Mouse (Mus musculus) ZHBTc4 (cell line): ENCODE measurements around the gene Igsf3.

Experiments
- DNase-seq: peaks from one replicate; pipeline ENCODE4 v3.0.0-alpha.2; 2011; ENCODE audit warnings: low read depth, low spot score

Gene Igsf3

DNA sequence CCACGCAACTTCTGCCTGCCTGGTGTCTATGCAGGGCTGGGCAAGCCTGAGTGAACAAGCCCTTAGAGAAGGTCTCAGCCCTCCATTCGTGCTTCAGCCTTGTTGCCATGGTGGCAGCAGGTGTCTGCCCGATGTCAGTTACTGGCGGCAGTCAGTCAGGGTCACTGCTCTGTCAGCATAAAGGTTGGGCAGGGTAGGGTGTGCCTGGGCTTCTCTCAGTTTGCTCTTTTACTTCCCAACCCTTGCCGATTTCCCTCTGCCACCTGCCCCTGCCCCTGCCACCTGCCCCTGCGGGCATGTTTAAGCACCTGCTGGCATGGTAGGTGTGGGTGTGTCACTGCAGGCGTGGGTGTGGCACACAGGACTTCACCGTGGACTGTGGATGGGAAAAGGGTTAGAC, 67.6 kb downstream of the Igsf3 start:
- no peak for DNase-seq

DNA sequence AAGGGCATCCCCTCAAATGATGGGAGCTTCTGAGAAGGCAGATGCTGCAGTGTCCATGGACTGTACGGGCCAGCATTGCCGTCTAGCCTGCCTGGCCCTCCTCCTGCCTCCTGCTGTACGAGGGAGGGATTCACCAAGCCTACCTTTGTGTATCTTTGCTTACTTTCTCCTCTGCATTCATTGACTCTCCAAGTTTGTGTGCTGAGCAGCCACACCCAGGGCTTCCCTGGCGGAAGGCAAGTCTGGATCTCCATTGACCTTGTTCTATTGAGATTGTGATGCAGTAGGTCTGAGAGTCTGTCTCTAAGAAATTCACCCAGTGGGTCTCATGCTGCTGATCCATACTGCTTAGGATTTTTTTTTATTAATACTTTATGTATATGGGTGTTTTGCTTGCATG, 70.4 kb downstream of the Igsf3 start:
- peak; percentile 78 for DNase-seq

DNA sequence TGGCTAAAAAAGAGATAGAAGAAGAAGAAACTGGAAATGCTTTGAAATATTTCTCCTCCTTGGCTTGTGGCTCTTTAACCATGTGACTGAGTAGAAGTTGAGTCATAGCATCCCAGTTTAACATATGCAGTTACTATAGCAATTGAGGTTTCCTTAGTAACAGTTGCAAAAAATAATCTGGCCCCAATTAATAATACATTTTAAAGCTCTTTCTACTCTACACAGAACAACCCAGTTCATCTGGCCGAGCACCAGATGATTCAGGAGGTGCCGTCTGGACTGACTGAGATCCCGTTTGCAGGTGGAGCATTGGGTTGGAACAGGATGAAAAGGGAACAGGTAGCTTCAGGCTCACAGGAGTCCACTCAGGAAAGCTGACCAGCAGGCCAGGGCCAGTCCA, 71.9 kb downstream of the Igsf3 start:
- no peak for DNase-seq

DNA sequence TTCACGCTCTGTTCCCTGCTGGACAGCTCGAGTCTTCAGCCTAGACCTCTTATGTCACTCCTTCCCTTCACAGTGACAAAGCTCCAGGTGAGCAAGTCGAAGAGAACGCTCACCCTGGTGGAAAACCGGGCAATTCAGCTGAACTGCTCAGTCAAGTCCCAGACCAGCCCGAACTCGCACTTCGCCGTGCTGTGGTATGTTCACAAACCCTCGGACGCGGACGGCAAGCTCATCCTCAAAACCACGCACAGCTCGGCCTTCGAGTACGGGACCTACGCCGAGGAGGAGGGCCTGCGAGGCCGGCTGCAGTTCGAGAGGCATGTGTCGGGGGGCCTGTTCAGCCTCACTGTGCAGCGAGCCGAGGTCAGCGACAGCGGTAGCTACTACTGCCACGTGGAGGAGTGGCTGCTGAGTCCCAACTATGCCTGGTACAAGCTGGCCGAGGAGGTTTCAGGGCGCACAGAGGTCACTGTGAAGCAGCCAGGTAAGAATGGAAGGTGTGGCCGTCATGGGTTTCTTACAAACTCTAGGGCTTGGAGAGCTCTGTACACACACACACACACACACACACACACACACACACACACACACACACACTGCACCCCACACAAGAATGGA, 74.0 kb downstream of the Igsf3 start:
- no peak for DNase-seq

DNA sequence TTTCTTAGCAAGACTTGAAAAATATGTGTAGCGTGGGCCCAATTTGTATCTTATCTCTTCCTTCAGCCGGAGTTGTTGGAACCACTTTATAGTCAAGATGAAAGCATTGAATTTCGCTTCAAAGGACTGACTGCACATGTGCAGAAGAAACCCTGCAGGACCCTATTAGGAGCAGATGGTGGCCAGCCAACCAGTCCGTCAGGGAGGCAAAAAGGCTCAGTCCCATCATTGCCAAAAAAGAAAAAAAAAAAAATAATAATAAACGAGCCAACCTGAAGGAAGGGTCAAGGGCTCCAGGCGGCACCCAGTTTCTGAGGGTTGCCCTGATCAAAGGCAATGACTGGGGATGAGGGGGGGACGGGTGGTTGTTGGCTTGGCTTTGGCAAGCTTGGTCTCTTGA, 83.7 kb downstream of the Igsf3 start:
- no peak for DNase-seq

DNA sequence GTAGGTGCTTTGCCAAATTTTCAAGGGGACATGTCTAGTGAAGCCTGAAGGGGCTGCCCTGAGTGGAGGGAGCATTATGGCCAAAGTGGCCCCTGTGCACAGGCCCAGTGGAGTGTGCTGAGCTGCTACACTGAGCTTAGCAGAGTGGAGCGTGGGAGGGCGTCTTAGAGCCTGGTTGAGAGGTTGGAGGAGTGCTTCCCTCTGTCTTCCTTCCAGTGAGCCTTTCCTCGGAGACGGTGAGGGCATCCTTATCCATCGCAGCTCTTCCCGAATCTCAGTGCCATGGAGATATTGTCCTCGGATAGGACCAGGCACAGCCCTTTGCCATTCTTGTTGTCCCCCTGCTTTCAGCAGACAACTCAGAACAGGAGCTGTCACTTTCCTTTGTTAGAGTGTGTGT, 84.2 kb downstream of the Igsf3 start:
- DNase-seq: no peak

DNA sequence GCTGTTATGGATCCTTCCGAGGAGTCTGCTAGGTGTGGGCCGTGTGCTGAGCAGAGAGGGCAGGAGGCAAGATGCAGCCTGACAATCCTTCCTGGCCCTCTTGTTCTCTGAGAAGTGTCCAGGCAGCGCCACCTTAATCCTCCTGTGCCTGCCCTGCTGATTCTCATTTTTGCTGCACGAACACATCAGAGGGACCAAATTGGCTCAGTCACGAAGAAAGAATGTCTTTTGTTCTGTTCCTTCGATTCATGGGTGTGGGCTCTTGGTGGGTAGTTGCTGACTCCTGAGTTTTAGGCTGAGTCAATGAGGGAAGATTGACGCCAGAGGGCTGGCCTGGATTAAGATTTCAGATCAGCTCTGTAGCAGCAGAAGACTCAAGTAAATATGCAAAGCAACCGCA, 84.9 kb downstream of the Igsf3 start:
- peak; percentile 64 for DNase-seq

DNA sequence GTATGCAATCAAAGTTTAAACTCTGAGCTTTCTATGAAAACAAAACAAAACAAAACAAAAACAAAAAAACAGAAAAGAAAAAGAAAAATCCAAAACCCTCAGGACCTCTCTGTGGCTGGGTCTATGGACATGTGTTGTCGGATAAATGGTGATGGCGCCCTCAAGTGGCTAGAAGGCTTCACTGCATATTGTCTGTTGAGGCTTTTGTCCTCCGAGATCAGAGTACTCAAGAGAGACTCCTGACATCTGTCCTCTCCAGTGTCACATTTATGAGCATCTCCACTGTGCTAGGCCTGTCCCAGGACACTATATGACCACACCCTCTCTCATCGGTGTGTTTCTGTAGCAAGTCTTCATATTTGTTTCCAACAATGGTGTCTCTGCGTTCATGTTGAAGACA, 85.4 kb downstream of the Igsf3 start:
- peak; percentile 85 for DNase-seq

DNA sequence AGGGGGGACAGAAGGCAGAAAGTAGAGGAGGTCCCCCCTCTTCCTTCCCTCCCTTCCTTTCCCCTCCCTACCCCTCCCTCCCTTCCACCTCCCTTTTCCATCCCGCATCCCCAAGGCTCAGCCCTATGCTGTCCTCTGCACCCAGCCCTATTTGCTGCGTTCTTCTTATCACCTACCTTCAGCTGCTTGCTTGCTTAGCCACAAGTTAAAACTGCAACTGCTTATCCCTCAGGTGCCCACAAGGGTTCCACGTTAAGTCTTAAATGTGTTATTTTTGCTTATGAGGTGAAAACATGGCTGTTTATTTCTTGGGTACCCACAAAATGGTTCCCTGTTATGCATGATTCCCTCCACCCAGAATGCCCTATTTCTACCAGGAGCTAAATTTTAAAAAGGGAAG, 86.6 kb downstream of the Igsf3 start:
- DNase-seq: no peak

DNA sequence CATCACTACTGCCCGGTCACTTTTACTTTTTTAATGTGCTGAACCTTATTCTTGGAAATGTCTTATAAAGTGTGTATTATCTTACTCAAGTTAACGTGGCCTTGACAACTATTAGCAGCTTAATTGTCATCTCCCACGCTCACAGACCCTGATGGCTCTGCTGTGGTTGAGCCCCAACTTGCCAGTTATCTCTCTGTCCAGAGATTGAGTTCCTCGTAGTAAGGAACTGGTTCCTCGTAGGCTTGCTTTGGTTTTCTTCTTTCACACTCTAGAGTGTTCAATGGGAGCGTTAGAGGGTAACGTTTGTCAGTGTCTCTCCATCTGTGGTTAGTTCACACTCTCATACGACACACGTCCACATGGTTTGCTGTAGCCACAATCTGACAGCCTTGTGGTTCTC, 92.8 kb downstream of the Igsf3 start:
- no peak for DNase-seq

DNA sequence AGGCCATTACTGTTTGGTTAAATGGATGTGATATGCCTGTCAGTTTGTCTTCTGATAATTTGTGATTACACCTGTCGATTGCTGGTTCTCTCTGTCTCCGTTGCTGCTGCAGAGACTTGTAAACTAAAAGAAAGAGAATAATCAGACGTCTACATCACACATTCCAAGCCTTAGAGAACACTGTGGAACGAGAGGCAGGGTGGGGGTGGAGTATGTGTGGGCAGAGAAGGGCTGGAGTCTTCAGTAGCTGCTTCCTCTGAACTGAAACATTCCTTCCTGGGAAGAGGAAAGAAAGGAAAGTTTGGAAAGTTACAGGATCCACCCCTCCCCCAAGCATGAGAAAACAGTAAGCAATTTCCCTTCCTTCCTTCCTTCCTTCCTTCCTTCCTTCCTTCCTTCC, 95.0 kb downstream of the Igsf3 start:
- no peak for DNase-seq

DNA sequence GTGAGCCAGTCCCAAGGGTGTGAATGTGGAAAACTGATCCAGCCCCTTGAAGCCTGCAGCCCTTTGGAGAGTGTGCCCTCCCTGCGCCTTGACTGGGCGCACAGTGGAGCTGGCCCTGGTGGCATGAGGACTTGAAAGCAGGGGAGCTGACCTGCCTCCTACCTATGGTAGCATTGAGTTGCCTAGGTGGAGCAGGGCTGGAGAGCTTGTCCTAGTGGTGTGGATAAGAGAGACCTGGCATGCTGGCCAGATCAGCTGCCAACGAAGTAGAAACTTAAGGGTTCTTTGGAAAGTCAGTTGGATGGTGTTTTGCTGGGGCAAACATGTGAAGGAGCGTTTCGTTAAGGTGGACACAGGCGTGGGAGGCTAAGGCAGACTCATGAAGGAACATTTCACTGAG, 105.1 kb downstream of the Igsf3 start:
- DNase-seq: no peak

DNA sequence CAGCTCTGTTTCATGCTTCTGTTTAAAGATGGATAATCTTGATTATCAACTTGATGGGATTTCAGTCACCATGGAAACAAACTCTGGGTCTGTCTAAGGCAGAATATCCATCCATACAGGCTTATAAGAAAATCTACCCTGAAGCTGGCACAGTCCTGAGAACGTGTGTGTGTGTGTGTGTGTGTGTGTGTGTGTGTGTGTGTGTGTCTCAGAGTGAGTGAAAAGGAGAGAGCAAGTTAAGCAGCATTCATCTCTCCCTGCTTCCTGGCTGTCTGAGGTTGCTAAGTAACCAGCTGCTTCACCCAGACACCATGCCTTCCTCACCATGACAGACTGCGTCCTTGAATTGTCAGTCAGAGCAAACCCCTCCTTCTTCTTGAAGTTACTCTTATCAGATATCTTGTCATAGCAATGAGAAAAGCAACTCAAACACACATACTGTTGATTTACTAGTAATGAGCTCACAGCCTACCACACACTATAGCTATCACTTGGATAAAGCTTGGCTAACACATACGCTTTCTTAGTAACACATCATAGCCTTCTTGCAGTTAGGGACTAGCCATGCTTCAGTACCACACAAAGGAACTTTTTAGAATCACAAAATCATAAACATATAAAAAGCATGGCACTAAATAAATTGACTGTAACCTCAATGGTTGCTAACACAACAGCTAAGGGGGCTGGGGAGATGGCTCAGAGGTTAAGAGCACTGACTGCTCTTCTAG, 106.5 kb downstream of the Igsf3 start:
- no peak for DNase-seq

DNA sequence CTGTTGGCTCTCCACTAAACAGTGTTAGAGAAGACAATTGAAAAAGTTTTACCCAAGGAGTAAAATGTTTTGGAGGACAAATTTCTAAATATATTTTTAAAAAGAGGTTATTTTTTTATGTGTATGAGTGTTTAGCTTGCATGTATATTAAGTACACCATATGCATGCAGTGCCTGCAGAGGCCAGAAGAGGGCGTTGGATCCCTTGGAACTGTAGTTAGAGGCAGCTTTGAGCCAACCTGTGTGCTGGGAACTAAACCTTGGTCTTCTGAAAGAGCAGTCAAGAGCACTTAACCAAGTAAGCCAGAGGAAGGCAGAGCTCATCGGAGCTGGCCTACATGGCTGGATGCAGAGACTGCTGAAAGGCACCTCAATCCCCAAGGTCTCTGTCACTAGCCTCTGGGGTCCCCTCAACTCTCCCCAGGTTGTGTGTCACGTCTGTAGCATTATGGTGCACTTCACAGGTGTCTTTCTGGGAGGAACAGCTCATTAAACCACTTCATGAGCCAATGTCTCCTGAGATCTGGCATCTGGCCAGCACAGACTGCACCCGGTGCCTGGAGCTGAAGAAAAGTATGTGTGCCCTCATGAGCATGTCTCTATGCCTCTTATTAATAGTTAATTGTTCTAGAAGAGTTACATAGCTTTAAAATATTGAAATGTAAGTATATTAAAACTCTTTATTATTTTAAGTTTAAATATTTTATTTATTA, 109.3 kb downstream of the Igsf3 start:
- peak; percentile 63 for DNase-seq

DNA sequence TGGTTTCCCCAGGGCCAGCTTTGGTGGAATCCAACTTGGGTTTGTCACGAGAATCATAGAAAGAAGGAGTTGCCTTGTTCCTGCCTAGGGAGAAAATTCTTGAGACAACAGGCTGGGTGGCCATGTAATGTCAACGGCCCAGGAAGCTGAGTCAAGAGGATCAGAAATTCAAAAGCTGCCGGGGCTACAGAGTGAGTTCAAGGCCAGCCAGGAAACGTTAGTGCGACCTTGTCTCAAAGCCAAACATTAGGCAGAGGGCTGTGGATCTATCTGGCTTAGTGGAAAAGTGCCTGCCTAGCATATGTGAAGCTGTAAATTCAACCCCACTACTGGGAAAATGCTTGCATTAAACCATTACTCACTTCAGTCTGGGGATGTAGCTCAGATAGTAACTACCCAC, 110.6 kb downstream of the Igsf3 start:
- DNase-seq: peak; percentile 42

DNA sequence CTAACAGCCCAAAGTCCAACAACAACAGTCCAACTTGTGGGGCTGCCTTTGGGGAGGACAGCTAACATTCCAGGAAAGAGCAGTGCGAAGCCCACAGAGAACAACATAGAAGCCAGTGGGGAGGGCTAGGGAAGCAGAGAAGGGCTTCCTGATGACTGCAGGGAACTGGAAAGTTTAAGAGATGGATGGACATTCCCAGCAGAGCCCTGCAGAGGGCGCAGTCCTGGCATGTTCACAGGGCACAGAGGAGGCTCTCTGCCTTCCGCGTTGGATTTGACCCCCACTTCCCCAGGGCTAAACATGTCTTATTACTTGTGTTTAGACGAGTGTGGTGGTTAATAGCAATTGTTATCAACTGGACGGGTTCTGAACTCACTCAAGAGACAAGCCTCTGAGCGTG, 111.3 kb downstream of the Igsf3 start:
- peak; percentile 76 for DNase-seq

DNA sequence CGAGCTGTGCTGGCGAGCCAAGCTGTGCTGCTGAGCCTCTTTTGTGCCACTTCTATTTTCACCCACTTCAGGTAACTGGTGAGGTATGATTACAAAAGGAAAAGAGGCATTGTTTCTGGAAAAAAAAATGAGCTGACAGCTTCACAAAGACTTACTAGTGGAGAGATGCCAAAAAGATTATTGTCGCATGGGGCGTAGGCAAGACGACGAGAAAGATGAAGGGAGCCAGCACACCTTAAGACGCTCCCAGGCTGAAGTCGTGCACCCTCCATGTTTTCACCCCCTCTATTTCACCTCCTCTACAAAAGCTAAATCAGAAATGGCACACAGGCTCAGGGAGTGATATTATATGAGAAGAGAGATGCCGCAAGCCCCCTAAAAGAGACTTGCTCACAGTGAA, 113.6 kb downstream of the Igsf3 start:
- no peak for DNase-seq

DNA sequence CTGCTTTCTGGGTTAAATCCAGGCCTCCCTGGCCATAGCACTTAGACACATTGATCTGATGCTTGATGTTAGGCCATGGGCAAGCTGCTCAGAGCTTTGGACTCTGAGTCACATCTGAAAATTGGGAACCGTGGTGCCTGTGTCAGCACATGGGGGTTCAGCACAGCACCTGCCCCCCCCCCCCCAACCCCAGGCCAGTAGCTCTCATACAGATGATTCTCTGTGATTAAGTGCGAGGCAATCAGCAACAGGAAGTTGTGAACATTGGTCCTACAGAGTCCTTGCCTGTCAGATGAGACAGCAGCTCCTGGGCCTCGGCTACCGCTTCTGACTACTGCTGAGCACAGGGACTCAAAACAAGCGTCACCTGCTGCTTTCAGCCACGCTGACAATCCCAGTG, 116.0 kb downstream of the Igsf3 start:
- DNase-seq: no peak

DNA sequence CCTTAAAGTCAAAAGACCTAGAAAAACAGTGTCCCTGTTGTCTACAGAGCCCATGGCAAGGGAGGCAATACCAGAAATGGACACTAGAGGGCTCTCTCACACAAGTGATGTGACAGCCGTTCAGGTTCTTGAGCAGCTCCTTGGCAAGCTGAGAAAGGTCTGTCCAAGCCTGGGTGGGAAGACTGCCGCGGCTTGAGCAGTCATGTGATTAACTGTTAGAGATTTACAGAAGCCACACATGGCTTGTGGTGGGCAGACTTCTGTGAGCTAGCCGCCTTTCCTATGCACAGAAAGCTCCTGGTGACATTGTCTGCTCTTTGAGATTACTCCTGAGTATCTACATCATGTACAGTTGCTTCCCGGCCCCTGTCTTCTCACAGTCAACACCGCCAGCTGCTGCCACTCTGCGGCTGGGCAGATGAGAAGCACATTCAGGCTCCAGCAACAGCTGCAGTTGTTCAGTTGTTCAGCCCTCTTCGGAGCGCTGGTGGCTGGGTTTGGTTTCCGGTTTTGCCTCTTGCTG, 117.1 kb downstream of the Igsf3 start:
- DNase-seq: peak; percentile 94

DNA sequence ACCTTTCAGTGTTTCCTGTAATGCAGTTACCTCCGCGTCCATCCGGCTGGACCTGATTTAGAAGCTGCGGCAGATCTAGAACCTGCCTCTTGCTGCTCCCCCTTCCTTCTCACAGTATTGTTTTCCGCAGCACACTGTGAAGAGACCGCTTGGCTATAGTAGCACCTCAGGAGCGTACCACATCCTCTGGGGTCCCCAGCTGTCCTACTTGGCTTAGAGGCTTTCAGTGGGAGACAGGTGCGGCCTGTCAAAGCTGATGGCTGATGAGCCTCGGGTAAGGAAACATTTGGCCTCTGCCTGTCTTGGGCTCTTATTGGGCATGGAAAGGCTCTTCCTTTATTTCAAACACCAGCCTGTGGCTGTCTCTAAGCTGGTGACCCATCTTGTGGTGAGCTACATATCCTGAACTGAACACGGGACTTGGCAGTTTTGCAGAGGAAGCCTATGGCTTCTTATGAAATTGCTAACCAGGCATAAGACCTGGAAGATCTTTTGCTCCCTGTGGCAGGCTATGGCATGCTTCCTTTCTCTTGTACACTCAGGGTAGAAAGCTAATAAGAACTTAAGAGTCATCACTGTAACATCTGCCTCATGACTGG, 120.6 kb downstream of the Igsf3 start:
- no peak for DNase-seq

DNA sequence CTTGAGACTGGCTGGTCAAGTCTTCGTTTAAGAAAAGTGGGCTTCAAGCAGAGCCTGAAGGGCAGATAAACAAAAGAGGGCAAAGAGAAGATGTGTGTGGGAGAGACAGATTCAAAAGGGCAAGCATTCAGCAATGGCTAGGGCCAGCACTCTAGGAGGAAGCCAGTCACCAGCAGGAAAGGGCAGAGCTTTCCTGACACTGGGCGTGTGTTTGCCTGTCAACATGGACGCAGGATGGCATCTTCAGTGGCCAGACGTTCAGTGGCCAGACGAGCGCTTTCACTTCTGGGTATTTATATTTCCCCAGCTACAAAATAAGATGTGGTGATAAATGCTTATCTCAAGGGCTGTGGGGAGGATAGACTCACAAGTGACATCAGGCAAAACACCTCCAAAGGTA, 123.0 kb downstream of the Igsf3 start:
- DNase-seq: no peak

DNA sequence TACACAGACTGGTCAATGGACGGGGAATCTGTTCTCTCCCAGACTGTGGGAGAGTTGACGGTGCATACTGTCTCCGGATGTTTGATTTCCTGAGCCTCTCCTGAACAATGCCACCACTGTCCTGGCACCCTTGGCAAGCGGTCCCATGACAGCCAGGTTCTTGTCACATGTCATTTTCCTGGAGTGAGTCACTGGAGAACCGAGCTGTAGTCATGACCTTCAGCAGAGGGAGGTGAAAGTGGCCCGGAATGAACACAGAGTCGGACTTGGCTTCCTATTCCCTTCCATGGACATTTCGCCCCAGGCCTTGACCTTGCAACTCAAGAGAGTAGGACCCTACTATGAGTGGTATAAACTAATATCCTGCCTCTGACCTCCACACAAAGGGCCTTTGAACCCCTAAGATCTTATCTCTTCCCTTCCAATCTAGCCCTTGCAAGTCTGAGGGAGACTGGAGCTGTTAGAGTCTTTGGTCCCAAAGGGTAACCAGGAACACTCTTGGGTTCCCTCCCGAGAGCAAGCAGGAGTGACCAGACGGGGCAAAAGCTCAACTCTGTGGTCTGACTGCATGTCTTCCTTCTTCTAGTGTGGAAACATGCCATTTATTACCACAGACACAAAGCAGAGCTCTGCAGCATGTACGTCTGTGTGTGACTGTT, 123.6 kb downstream of the Igsf3 start:
- DNase-seq: no peak
